Comparison of ENCODE assay signal across 1 mouse cellular context in the genomic region with DNA sequence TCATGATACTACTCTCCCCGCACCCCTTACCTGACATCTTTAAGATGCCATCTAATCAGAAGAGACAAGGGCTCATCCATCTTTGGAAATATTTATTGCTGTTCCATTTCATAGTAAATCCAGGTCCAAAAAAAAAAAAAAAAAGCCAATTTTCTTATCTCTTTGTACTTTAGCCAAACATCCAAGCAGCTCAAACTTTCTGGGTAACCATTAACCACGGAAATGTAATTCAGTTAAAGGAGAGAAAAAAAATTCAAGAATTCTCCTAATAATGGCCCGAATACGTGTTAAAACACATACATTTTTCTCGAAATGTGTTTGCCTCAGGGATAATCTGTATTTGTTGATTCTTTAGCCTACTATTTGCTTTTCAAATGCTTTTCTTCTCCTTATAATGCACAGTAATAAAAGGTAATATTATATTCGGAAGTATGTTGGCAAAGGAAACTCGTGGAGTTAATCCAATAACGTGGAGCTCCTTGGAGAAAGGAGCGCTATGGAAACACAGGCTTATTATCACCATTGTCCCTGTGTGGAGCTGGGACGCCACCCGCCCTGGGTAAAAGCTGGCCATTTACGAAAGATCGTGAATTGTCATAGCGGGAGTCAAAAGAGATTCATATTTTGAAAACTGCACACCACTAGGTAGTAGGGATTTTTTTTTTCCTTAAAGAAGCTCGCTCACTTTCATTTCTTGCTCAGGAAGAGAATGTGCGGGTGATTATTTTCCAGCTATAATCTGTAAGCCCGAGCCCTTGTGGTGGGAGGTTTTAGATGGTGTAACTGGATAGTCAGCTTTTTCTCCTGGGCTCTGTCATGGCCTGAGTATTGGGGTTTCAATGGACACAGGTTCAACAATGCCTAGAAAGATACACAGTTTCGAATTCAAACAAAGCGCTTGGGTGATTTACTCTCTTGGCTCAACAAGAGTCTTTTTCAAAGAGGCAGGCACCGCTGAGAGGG.
TF ChIP-seq lines count a peak whose summit lies in the region.

No protein-coding gene starts in this region.

TF ChIP-seq in CH12.LX, 34 proteins besides CTCF, POLR2A, EP300 and RAD21:
- TF ChIP-seq SIN3A (IDR thresholded peaks at IDR 0.05; ENCODE audit: low read length): no peak
- TF ChIP-seq ELF1 (IDR thresholded peaks at IDR 0.05; ENCODE audit: low read depth, low read length): no peak
- TF ChIP-seq MXI1 (IDR thresholded peaks at IDR 0.05; ENCODE audit: low read depth, low read length): no peak
- no peak for TF ChIP-seq MEF2A (IDR thresholded peaks at IDR 0.05; ENCODE audit: borderline replicate concordance, low read depth, low read length)
- TF ChIP-seq E2F4 (IDR thresholded peaks at IDR 0.05; ENCODE audit: insufficient replicate concordance, low read depth, low read length): no peak
TF ChIP-seq in CH12.LX: peak in this region for 0.
